Mouse (Mus musculus) left cerebral cortex, postnatal 10 days (tissue): ENCODE data around the gene C1ql1. TPM values are rescaled to one million over a fixed set of nuclear protein-coding genes. Genes with fewer than 3 reads are reported as not detected.

ENCODE experiments used
- DNase-seq, 2 experiments: peaks; one replicate each; pipeline ENCODE4 v3.0.0; 2021 to 2022; ENCODE audit warnings: low spot score in 2 of 2, mixed read lengths in 1 of 2; ENCODE audit errors: extremely low spot score in 1 of 2
- intact Hi-C: fragments of 180-260 bp; cut with DNase I; formaldehyde crosslinking; loops from one replicate; pipeline ENCODE4 v1.15.1; 2025
- total RNA-seq, 2 experiments: library from RNA; stranded (reverse); gene quantifications; 2 replicates each; pipeline ENCODE4 v1.2.3; 2021

The C1ql1 gene
- total RNA-seq, 2 experiments from 2014 or later = 19.7 to 23.9 TPM

DNA sequence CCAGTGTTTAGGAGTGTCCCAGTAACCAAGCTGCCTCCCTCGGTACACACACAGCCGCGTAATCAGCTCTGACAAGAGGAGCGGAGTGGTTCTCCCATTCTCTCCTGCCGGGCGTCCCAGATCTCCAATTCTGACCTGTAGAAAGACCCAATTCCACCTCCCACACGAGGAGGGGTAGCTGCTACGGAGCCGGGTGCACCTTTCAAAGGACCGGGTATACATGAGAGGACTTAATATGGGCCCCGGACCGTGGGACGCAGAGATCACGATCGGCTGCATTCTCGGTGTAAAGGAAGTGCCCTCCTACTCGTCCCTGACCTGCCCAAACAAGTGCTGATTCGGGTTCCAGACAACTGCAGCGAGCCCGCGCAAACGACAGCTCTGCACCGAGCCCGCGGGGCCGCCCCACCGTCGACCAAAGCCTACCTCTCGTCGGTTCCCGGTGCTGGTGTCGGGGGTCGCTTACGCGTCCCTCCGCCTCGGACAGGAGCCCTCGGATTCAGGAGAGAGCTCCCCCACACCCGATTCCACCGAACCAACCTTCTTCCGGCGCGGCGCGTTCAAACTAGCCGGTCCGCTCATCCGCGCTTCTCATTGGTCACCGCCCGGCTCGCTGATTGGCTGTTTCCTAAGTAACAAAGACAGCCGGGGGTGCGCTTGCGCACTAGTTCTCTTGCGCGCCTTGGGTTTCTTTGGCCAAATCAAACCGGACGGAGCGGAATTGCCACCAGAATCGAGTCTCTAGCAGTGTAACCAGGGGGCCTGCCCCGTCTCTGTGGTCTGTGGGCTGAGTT is 21.7 kb downstream of the C1ql1 start, which contains the start of gene Kif18b:
Kif18b (minus strand) TSS at position 568 of the 794 bp plus-strand sequence.
- DNase-seq = peak; percentile 95 to 97

DNA sequence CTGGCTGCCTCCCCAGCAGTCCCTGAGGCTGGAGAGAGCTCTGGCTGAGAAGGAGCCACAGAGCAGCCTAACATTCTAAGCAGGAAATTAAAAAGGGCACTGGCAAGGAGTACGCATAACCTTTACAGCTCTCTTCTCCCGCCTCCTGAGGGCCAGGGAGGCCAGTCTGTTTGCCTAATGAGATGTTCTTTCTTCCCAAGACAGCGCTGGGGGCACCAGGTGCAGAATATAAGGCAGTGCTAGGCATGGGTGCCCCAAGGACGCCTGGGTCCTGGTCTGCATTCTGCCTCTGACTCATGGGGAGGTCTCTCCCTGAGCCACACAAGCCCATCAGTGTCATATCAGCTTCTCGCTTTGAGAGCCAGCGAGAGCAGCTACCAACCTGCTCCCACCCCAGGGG is 25.0 kb downstream of the C1ql1 start:
- intact Hi-C loops = no loop called here
- DNase-seq = no peak

More for the DNA sequence above, 21.7 kb downstream of the C1ql1 start, which contains the start of gene Kif18b:
- intact Hi-C loops = no loop called here

- intact Hi-C loops = no loop called here
- DNase-seq = no peak
Measured at GRCm38 (mm10) chr11:102918077-102918476, 28.4 kb downstream of the C1ql1 start.

- intact Hi-C loops = no loop called here
Measured at GRCm38 (mm10) chr11:102915380-102915779, 31.1 kb downstream of the C1ql1 start.

GRCm38 (mm10) chr11:102911376-102911775 is 35.1 kb downstream of the C1ql1 start:
- intact Hi-C loops = no loop called here
- no peak for DNase-seq

More at GRCm38 (mm10) chr11:102915380-102915779, 31.1 kb downstream of the C1ql1 start:
- DNase-seq = no peak

- DNase-seq = no peak
- intact Hi-C loops = loop anchor here (5.0 kb wide), 1 partner anchor 149 kb away; no protein-coding TSS in a partner anchor
Measured at GRCm38 (mm10) chr11:102903654-102904053, 42.8 kb downstream of the C1ql1 start.

DNA sequence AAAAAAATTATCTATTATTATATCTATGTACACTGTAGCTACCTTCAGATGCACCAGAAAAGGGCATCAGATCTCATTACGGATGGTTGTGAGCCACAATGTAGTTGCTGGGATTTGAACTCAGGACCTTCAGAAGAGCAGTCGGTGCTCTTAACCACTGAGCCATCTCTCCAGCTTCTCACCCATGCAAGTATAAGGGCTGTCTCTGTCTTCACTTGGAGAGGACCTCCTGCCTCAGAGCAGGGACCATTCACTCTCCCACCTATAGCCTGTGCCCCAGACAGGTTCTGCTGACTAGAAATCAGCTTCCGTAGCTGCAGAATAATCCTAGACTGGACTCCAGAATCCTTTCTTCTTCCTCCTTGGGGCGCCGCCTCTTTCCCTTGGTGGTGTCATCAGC is 44.4 kb downstream of the C1ql1 start:
- intact Hi-C loops = loop anchor here (5.0 kb wide), 1 partner anchor 150 kb away; no protein-coding TSS in a partner anchor
- no peak for DNase-seq

DNA sequence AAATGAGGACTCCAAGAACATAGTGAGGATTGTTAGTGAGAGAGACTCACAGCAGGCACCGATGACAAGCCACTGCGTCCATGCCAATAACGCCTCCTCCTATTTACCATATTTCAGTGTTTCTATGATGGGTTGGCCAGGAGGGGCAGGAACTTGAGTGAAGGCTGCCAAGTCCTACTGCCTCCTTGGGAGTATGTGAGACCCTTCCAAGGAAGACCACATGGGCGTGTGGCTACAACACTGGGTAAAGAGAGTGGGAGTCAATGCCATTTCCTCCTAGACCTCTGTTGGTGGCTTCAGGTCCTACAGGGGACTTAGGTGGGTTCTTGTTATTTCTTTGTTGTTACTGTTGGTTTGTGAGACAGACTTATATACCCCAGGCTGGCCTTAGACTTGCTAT is 45.3 kb downstream of the C1ql1 start:
- no peak for DNase-seq
- intact Hi-C loops = loop anchor here (2.0 to 5.0 kb wide), 2 partner anchors 92 to 151 kb away; no protein-coding TSS in a partner anchor

DNA sequence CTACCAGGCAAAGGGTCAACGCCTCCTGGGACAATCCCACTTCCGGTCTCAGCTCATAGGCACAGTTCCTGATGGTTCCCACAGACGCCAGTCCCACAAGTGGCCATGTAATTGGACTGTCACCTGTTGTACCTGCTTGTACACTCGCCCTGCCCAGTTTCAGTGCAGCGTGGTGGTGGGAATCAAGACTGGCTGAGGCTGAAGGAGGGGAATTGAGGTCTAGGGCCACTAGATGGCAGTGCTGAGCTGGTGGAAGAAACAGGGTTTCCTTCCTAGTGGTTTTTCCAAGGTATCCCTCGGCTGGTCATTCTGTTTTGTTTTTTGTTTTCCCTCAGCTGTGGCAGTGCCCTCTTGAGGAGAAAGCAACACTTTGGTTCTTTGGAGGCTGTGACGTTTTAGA is 45.7 kb downstream of the C1ql1 start, which contains the start of gene Gfap:
Gfap (minus strand) TSS at position 150 of the 400 bp plus-strand sequence.
- DNase-seq = peak; percentile 76 to 84
- intact Hi-C loops = loop anchor here (2.0 to 5.0 kb wide), 2 partner anchors 92 to 152 kb away; no protein-coding TSS in a partner anchor

- intact Hi-C loops = no loop called here
- DNase-seq = peak; percentile 53 to 65
Measured at GRCm38 (mm10) chr11:102898408-102898807, 48.1 kb downstream of the C1ql1 start.

- peak in 1 of 2 experiments; percentile 25 for DNase-seq
- intact Hi-C loops = no loop called here
Measured at GRCm38 (mm10) chr11:102896641-102897040, 49.8 kb downstream of the C1ql1 start.

DNA sequence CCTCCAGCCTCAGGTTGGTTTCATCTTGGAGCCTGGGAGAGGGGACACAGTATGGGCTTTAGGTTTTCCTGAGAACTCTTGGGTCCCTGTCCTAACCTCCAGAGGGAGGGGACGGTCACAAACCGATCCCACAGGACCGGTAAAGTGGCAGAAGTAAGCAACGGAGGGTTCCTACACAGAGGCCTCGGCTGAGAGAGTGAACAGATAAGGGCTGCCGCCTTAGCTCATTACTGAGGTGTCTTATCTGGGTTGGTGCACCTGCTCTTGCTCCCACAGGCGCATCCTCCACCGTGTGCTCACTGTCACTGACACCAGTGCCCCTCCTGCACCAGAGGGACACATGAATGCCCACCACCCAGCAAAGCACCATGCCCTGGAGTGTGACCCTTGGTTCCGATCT is 50.7 kb downstream of the C1ql1 start:
- intact Hi-C loops = no loop called here
- DNase-seq = no peak

DNA sequence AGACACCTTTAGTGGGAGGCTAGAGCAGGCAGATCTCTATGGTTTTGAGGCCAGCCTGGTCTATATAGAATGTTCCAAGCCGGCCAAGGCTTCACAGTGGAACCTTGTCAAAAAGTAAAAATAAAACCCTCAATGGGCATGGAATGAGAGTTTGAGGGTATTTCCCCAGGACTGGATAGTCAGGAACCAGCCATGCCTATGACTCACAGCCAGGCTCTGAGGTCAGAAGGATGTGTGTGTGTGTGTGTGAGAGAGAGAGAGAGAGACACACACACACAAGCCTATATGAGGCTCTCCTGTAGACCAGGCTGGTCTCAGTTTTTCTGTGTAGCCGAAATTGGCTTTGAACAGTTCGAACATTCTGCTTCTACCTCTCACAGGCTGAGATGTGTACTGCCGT is 51.8 kb downstream of the C1ql1 start:
- intact Hi-C loops = no loop called here
- DNase-seq = no peak

DNA sequence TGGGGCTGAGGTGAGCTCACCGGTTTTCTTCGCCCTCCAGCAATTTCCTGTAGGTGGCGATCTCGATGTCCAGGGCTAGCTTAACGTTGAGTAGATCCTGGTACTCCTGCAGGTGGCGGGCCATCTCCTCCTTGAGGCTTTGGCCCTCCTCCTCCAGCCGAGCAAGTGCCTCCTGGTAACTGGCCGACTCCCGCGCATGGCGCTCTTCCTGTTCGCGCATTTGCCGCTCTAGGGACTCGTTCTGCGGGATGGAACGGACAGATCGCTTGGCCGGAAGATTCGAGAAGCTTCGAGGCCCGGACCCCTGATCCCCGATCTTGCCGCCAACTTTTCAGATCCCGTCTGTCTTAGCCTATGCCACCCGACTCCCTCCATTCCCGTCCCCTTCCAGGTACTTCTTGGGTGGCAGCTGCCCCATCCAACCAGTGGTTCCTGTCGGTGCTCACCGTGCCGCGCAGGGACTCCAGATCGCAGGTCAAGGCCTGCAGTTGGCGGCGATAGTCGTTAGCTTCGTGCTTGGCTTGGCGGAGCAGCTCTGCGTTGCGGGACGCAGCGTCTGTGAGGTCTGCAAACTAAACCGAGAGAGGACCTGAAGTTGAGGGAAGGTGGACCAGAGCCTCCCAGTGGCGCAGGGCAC is 53.4 kb downstream of the C1ql1 start:
- intact Hi-C loops = no loop called here

GRCm38 (mm10) chr11:102890096-102890495 is 56.4 kb downstream of the C1ql1 start:
- no peak for DNase-seq
- intact Hi-C loops = no loop called here

More for the DNA sequence above, 53.4 kb downstream of the C1ql1 start:
- DNase-seq = peak; percentile 29 to 86

Other genes starting within 250 kb of the C1ql1 start
- gene Ccdc43, start 248.9 kb downstream of the C1ql1 start, total RNA-seq = 10 to 100 TPM; 27.2 to 32.5 TPM
- gene Adam11, start 185.2 kb downstream of the C1ql1 start, total RNA-seq = 100 to 1,000 TPM; 109 to 114 TPM
- 10 to 100 TPM; 19.7 to 26.1 TPM for gene Gjc1, start 127.0 kb downstream of the C1ql1 start, total RNA-seq
- 1 to 10 TPM; 7.9 to 8.1 TPM for gene Higd1b, start 110.8 kb downstream of the C1ql1 start, total RNA-seq
- gene Eftud2, start 65.7 kb downstream of the C1ql1 start, total RNA-seq = 100 to 1,000 TPM; 101 to 102 TPM
- 1 to 10 TPM; 1.3 to 1.6 TPM for gene Ccdc103, start 65.5 kb downstream of the C1ql1 start, total RNA-seq
- not detected for gene Fam187a, start 61.5 kb downstream of the C1ql1 start, total RNA-seq
- gene Gfap, start 45.8 kb downstream of the C1ql1 start, total RNA-seq = 100 to 1,000 TPM; 109 to 117 TPM
- 1 to 10 TPM; 1.2 to 1.9 TPM for gene Kif18b, start 21.6 kb downstream of the C1ql1 start, total RNA-seq
- 10 to 100 TPM; 82.8 to 83.1 TPM for gene Nmt1, start 81.5 kb upstream of the C1ql1 start, total RNA-seq
- gene Dcakd, start 81.6 kb upstream of the C1ql1 start, total RNA-seq = 10 to 100 TPM; 97.2 to 97.4 TPM
- 10 to 100 TPM; 15.1 to 16.4 TPM for gene Plcd3, start 155.0 kb upstream of the C1ql1 start, total RNA-seq
- gene Acbd4, start 155.0 kb upstream of the C1ql1 start, total RNA-seq = 10 to 100 TPM; 70.0 to 80.0 TPM
- 10 to 100 TPM; 31.8 to 33.9 TPM for gene Hexim1, start 169.5 kb upstream of the C1ql1 start, total RNA-seq
- 10 to 100 TPM; 20.1 to 20.7 TPM for gene Hexim2, start 185.7 kb upstream of the C1ql1 start, total RNA-seq
- 10 to 100 TPM; 79.5 to 80.7 TPM for gene Fmnl1, start 224.4 kb upstream of the C1ql1 start, total RNA-seq